Mouse (Mus musculus): ENCODE results near the gene Sp1.

The Sp1 gene

DNA sequence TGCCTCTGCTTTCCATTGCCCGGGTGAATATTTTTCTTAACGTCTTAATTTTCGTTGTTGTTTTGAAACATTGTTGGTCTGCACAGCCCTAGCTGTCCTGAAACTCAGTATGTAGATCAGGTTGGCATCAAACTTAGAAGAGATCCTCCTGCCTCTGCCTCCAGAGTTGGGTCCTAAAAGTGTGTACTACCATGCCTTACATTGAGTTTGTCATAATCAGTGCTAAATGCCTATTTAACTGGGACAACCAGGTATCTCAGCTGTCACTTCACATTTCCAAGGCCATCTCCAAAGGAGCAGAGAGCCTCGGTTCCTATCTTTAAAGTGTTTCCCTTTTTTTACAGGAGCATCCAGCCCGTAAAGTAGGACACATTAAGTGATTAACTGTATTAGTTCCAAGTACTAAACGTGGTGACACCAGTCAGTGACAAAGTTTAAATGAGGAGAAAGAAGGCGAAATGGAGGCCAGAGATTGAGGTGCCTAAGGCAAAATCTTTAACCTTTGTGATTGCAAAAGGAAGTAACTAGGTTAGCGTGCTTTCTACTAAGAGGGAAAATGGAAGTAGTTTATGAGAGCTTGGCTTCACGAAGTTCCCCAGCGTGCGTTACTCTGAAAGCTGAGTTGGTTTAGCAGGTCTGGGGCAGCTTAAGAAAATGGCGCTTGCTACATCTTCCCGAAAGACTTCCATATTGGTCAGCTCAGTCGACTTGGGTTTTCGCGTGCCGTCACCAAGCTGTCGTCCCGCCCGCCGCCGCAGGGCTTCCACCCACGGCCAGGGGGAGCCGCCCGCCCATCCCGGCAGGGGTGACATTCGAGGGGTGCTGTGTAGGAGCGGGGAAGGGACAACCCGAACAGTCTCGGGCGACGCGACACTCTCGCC is 1.1 kb upstream of the Sp1 start:
- no peaks in the 10 kb centered on the region for H3K9me3 ChIP-seq (ENCODE audit: low read length)
- H3K4me1 ChIP-seq (replicated peaks; ENCODE audit: low read depth, low read length) = peaks cover 77% of the 10 kb centered on the region
- H3K36me3 ChIP-seq (ENCODE audit: insufficient read depth, low read length) = peaks cover 28% of the 10 kb centered on the region
- TF ChIP-seq NANOG (IDR thresholded peaks at IDR 0.05; ENCODE audit: borderline replicate concordance, low read length) (no peak), POU5F1 (IDR thresholded peaks at IDR 0.05; ENCODE audit: borderline replicate concordance, low read length) (no peak), CTCF (conservative IDR thresholded peaks at IDR 0.05; ENCODE audit: low read length) (no peak)
- peak overlapping the region; percentile 88 for H3K4me3 ChIP-seq (replicated peaks; ENCODE audit: low read length)
- no peaks in the 10 kb centered on the region for H3K27me3 ChIP-seq (ENCODE audit: insufficient read depth, low read length)

DNA sequence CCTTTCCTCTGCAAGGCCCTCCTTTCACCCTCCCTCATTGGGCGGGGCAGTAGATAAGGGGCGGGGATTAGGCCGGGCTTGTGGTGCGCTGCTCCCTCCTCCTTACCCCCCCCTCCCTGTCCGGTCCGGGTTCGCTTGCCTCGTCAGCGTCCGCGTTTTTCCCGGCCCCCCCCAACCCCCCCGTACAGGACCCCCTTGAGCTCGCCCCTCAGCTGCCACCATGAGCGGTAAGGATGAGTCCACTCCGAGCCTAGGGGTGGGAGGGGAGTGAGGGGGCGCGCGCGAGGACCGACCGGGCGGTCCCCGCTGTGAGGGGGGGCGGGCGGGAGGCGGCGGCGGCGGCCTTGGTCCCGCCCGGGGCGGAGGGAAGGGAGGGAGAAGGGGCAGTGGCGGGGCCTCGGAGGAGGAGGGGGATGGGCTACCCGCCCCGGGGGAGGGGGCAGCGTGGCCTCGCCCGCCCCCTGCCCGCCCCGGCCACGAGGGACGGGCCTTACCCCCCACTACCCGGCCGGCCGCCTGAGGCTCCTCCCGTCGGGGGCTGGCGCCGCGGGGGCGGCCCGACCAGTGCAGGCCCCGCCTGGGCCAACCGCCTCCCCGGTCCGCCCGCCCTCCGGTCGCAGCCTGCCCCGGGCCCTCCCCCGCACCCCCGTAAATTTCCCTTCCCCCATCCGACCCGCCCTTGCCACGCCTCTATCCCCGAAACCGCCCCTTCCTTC is 411 bp downstream of the Sp1 start:
- H3K9me3 ChIP-seq (ENCODE audit: low read length) = no peaks in the 10 kb centered on the region
- H3K4me1 ChIP-seq (replicated peaks; ENCODE audit: low read depth, low read length) = peaks cover 76% of the 10 kb centered on the region
- no peaks in the 10 kb centered on the region for H3K27me3 ChIP-seq (ENCODE audit: insufficient read depth, low read length)
- TF ChIP-seq NANOG (IDR thresholded peaks at IDR 0.05; ENCODE audit: borderline replicate concordance, low read length) (no peak), CTCF (conservative IDR thresholded peaks at IDR 0.05; ENCODE audit: low read length) (no peak), POU5F1 (IDR thresholded peaks at IDR 0.05; ENCODE audit: borderline replicate concordance, low read length) (no peak)
- H3K4me3 ChIP-seq (replicated peaks; ENCODE audit: low read length) = peak overlapping the region; percentile 75
- H3K36me3 ChIP-seq (ENCODE audit: insufficient read depth, low read length) = peaks cover 41% of the 10 kb centered on the region

DNA sequence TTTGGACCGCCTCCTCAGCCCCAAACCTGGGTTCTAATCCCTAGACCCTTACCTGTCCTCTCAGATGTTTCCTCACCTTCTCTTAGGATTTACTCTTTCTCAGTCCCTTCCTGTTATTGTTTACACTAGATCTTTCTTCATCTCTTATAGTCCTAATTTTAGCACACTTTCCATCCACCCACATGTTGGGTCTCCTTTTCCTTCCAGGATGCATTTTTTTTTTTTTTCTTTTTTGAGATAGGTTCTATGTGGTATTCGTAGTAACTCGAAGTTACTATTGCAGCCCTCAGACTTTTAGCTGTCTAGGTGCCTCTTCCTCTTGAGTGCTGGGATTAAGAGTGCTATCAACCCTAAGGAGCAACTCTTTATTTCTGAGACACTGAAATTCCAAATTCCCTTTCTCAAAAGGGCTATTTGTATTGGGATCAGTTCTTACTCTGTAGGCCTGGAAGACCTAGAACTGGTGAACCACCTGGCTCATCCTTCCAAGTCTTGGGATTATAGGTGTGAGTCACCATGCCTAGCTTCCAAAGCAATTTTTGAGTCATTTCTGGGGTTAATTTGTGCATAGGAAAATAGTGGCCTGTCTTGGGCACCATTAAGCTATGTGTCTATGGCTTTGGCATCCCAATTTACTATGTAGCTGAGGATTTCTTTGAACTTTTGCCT is 1.1 kb downstream of the Sp1 start:
- Histone ChIP-seq H3K27me3 (ENCODE audit: insufficient read depth, low read length) (no peaks in the 10 kb centered on the region), H3K4me3 (replicated peaks; ENCODE audit: low read length) (peak overlapping the region; percentile 75), H3K9me3 (ENCODE audit: low read length) (no peaks in the 10 kb centered on the region), H3K36me3 (ENCODE audit: insufficient read depth, low read length) (peaks cover 48% of the 10 kb centered on the region), H3K4me1 (replicated peaks; ENCODE audit: low read depth, low read length) (peaks cover 76% of the 10 kb centered on the region)
- TF ChIP-seq CTCF (conservative IDR thresholded peaks at IDR 0.05; ENCODE audit: low read length) (no peak), POU5F1 (IDR thresholded peaks at IDR 0.05; ENCODE audit: borderline replicate concordance, low read length) (no peak), NANOG (IDR thresholded peaks at IDR 0.05; ENCODE audit: borderline replicate concordance, low read length) (no peak)

DNA sequence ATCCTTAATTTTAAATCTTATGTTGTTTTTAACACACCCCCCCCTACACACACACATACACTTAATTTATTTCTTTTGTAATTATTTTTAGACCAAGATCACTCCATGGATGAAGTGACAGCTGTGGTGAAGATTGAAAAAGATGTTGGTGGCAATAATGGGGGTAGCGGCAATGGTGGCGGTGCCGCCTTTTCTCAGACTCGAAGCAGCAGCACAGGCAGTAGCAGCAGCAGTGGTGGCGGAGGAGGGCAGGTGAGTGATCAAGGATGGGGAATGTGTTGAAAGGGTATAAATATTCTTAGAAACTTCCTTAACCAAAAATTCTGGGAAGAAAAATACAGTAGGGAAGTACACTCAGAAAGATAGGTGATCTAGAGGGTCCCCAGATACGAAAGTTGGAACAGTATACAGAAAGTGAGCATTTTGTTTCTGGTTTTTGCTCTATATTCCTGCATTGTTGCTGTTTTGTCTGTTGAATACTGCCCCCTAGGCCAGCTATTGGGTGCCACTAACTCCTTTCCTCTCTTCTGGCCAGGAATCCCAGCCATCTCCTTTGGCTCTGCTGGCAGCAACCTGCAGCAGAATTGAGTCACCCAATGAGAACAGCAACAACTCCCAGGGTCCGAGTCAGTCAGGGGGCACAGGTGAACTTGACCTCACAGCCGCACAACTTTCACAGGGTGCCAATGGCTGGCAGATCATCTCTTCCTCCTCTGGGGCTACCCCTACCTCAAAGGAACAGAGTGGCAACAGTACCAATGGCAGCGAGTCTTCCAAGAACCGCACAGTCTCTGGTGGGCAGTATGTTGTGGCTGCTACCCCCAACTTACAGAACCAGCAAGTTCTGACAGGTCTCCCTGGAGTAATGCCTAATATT is 2.0 kb downstream of the Sp1 start:
- Histone ChIP-seq H3K9me3 (ENCODE audit: low read length) (no peaks in the 10 kb centered on the region), H3K4me1 (replicated peaks; ENCODE audit: low read depth, low read length) (peaks cover 72% of the 10 kb centered on the region), H3K27me3 (ENCODE audit: insufficient read depth, low read length) (no peaks in the 10 kb centered on the region), H3K36me3 (ENCODE audit: insufficient read depth, low read length) (peaks cover 57% of the 10 kb centered on the region), H3K4me3 (replicated peaks; ENCODE audit: low read length) (peak overlapping the region; percentile 75)
- peak; percentile 16 for TF ChIP-seq CTCF (conservative IDR thresholded peaks at IDR 0.05; ENCODE audit: low read length)
- no peak for TF ChIP-seq POU5F1 (IDR thresholded peaks at IDR 0.05; ENCODE audit: borderline replicate concordance, low read length)

DNA sequence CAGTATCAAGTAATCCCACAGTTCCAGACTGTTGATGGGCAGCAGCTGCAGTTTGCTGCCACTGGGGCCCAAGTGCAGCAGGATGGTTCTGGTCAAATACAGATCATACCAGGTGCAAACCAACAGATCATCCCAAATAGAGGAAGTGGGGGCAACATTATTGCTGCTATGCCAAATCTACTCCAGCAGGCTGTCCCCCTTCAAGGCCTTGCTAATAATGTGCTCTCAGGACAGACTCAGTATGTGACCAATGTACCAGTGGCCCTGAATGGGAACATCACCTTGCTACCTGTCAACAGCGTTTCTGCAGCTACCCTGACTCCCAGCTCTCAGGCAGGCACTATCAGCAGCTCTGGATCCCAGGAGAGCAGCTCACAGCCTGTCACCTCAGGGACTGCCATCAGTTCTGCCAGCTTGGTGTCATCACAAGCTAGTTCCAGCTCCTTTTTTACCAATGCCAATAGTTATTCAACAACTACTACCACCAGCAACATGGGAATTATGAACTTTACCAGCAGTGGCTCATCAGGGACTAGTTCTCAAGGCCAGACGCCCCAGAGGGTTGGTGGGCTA is 2.7 kb downstream of the Sp1 start:
- no peak for TF ChIP-seq NANOG (IDR thresholded peaks at IDR 0.05; ENCODE audit: borderline replicate concordance, low read length)
- TF ChIP-seq CTCF (conservative IDR thresholded peaks at IDR 0.05; ENCODE audit: low read length) = no peak
- TF ChIP-seq POU5F1 (IDR thresholded peaks at IDR 0.05; ENCODE audit: borderline replicate concordance, low read length) = no peak
- H3K4me3 ChIP-seq (replicated peaks; ENCODE audit: low read length) = peak overlapping the region; percentile 75
- H3K36me3 ChIP-seq (ENCODE audit: insufficient read depth, low read length) = peaks cover 64% of the 10 kb centered on the region
- no peaks in the 10 kb centered on the region for H3K9me3 ChIP-seq (ENCODE audit: low read length)
- no peaks in the 10 kb centered on the region for H3K27me3 ChIP-seq (ENCODE audit: insufficient read depth, low read length)
- peaks cover 69% of the 10 kb centered on the region for H3K4me1 ChIP-seq (replicated peaks; ENCODE audit: low read depth, low read length)

DNA sequence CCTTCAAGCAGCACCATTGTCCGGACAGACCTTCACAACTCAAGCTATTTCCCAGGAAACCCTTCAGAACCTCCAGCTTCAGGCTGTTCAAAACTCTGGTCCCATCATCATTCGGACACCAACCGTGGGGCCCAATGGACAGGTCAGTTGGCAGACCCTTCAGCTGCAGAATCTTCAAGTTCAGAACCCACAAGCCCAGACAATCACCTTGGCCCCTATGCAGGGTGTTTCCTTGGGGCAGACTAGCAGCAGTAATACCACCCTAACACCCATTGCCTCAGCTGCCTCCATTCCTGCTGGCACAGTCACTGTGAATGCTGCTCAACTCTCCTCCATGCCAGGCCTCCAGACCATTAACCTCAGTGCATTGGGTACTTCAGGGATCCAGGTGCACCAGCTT is 3.3 kb downstream of the Sp1 start:
- Histone ChIP-seq H3K4me3 (replicated peaks; ENCODE audit: low read length) (peak overlapping the region; percentile 75), H3K36me3 (ENCODE audit: insufficient read depth, low read length) (peaks cover 70% of the 10 kb centered on the region), H3K27me3 (ENCODE audit: insufficient read depth, low read length) (no peaks in the 10 kb centered on the region), H3K4me1 (replicated peaks; ENCODE audit: low read depth, low read length) (peaks cover 67% of the 10 kb centered on the region), H3K9me3 (ENCODE audit: low read length) (no peaks in the 10 kb centered on the region)
- no peak for TF ChIP-seq CTCF (conservative IDR thresholded peaks at IDR 0.05; ENCODE audit: low read length)
- no peak for TF ChIP-seq NANOG (IDR thresholded peaks at IDR 0.05; ENCODE audit: borderline replicate concordance, low read length)
- no peak for TF ChIP-seq POU5F1 (IDR thresholded peaks at IDR 0.05; ENCODE audit: borderline replicate concordance, low read length)

DNA sequence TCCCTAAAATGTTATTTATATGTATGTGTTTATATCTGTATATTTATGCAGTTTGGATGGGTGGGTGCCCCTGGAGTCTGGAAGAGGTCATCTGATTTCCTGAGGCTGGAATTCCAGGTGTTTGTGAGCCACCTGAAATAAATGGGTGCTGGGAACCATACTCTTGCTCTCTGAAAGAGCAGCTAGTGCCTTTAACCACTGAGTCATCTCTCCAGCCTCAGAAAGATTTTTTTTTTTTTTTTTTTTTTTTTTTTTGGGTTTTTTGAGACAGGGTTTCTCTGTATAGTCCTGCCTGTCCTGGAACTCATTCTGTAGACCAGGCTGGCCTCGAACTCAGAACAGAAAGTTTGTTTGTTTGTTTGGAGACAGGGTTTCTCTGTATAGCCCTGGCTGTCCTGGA is 5.1 kb downstream of the Sp1 start:
- Histone ChIP-seq H3K4me3 (replicated peaks; ENCODE audit: low read length) (peak overlapping the region; percentile 75), H3K4me1 (replicated peaks; ENCODE audit: low read depth, low read length) (peaks cover 67% of the 10 kb centered on the region), H3K9me3 (ENCODE audit: low read length) (no peaks in the 10 kb centered on the region), H3K27me3 (ENCODE audit: insufficient read depth, low read length) (no peaks in the 10 kb centered on the region), H3K36me3 (ENCODE audit: insufficient read depth, low read length) (peaks cover 84% of the 10 kb centered on the region)
- TF ChIP-seq CTCF (conservative IDR thresholded peaks at IDR 0.05; ENCODE audit: low read length) (no peak), POU5F1 (IDR thresholded peaks at IDR 0.05; ENCODE audit: borderline replicate concordance, low read length) (no peak), NANOG (IDR thresholded peaks at IDR 0.05; ENCODE audit: borderline replicate concordance, low read length) (no peak)

All from E14TG2a.4 (cell line).